Mouse (Mus musculus): Measurements from ENCODE around the gene Cyb5r1.

Gene Cyb5r1

DNA sequence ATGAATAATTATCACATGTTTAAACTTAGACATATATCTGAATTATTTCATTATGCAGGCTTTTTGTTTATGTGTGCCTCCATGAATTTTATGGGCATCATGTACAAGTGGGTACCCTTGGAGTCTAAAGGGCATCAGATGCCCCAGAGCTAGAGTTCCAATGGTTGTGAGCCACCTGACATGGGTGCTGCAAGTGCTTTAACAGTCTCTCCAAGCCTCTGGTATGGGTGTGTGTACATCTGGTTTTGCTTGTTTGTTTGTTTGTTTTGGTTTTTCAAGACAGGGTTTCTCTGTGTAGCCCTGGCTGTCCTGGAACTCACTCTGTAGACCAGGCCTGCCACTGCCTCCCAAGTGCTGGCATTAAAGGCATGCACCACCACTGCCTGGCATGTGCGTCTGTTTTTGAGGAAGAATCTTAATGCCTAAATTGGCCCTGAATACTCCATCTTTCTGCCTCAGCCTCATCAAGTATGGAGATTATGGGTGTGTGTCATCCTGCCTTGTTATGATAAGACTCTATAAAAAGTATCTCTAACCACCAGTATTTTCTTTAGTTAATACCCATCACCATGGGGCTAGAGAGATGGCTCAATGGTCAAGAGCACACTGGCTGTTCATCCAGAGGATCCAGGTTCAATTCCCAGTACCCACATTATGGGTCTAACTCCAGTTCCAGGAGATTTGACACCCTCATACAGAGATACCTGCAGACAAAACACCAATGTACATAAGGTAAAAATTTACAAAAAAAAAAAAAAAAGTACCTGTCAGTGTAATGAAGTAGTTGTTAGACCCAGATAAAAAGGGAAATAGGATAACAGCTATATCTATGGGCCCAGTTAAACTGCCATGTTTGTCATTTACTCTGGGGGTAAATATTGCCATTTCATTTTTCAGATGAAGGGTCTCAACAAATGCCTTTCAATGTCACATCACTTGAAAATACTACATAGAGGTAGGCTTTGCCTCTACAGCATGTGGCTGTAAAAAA lies 55.2 kb downstream of the Cyb5r1 start:
- no peak for DNase-seq
